Mouse (Mus musculus): ENCODE results near the gene Gas6.

Gene Gas6

DNA sequence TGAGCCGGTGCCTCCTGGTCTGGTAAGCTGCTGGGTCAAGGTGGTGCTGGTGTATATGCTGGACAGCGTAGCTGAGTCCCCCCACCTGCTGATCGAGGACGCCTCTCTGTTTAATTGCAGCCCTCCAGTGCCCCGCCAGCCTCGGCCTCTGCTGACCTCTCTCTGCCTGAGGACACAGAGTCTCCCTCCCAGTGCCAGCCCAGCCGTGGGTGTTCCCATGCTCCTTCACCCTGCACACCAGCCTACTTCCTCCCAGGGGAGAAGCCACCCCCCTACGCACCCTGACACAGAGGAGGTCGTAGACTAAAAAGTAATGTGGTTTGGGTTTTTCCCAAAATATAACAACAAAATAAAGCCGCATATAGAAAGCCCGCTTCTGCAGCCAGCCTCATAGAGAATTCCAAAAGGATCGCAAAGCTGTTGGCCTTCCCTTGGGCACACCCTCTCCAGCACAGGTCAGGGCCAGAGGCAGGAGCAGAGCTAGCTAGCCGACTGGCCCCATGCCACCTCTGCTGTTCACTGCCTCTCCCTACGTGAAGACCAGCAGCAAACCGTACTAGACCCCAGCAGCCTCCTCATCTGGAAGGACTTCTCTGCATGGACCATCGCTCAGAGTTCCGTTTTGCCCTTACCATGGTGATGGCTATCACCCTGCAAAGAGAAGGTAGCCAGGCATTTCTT, 33.1 kb downstream of the Gas6 start:
- DNase-seq (ENCODE audit: low read depth, low spot score): no peak

DNA sequence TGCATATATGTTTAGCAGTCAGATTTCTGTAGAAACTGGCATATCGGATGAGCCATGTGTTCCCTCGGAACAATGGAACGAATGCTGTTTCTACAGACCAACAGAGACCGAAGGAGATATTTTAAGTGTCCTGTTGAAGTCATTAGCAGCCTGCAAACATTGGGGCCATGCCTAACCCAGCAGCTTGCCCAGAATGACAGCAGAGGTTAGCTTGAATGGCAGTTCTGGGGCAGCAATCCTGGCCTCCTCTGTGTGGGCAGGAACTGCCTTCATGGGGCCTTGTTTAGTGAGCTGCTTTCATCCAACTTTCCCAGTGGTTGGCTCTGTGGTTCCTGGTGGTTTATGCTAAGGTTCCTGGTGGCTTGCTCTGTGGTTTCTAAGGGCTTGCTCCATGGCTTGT, 34.9 kb downstream of the Gas6 start:
- no peak for DNase-seq (ENCODE audit: low read depth, low spot score)

DNA sequence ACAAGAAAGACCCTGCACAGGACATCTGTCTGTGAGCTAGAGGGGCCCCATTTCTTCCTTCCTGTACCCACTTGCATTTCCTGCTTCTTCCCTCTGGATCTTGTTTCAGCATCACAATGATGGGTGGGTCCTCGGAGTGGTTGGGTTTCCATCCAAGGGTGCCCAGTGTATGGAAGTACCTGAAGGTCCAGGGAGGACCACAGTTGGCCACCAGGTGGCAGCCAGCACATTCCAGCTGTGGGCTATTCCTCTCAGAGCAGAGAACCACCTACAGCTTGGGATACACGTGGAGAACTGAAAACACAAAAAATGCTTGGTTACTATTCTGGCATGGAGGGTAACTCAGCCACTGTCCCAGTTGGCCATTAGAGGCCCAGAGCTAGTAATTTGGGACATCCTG, 39.0 kb downstream of the Gas6 start:
- DNase-seq (ENCODE audit: low read depth, low spot score): peak; percentile 38

GRCm38 (mm10) chr8:13454341-13455113, 39.8 kb downstream of the Gas6 start:
- no peak for DNase-seq (ENCODE audit: low read depth, low spot score)

GRCm38 (mm10) chr8:13451747-13452277, 42.5 kb downstream of the Gas6 start:
- no peak for DNase-seq (ENCODE audit: low read depth, low spot score)

GRCm38 (mm10) chr8:13448145-13448544, 46.1 kb downstream of the Gas6 start:
- no peak for DNase-seq (ENCODE audit: low read depth, low spot score)

GRCm38 (mm10) chr8:13446456-13446855, 47.8 kb downstream of the Gas6 start:
- DNase-seq (ENCODE audit: low read depth, low spot score): no peak

DNA sequence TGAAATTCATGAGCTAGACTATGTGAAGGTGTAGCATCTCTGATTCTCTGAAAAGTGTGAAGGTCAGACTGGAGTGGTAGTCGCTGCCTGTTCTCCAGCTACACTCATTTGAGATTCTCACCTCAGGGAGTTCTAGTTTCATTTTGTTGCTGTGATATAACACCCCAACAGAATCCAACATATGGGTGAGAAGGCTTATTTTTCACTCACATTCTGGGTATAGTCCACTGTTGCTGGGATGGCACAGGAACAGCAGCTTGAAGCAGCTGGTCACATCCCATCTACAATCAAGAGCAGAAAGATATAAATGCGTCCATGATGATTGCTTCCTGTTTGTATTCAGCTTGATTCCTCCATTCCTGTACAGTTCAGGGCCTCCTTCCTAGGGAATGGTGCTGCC, 52.1 kb downstream of the Gas6 start:
- DNase-seq (ENCODE audit: low read depth, low spot score): no peak

- DNase-seq (ENCODE audit: low read depth, low spot score): no peak
These were observed 56.8 kb downstream of the Gas6 start for GRCm38 (mm10) chr8:13437531-13437930.

DNA sequence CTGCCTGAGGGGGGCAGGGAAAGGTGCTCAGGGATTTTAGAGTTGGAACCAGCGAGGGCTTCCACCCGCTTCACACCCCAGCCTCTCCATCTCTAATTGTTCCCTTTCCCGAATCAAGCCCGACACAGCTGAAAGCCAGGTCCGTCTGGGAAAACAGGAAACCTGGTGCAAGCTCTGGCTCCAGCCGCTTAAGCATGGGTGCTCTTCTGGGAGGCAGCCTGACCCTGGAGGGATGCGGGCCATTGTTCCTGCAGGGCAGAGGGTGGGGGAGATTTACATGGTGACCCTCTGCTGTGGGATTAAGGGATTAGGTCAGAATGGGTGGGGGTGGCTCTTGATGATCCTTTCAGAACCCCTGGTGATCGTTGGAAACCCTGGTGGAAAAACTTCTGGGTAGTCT, 58.2 kb downstream of the Gas6 start:
- DNase-seq (ENCODE audit: low read depth, low spot score): no peak

GRCm38 (mm10) chr8:13434889-13435288, 59.4 kb downstream of the Gas6 start, which contains the start of gene Tmem255b:
TSS of gene Tmem255b (plus strand) at chr8:13435189.
- DNase-seq (ENCODE audit: low read depth, low spot score): no peak

DNA sequence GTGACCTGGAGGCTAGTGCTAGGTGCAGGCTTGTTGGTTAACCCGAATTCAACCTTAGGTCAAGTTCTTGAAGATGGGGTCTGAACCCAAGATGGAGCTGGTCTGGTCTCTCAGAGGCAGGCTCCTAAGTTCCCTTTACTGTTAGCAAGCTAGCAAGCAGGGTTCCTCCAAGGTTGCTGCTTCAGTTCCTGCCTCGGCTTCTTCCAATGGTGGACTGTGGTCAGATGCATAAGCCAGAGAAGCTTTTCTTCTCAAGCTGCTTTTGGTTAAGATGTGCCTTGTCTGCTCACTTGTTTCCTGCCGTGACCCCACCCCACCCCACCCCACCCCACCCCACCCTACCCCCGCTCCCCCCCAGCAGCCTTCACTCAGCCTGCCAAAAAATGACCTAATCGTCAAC, 61.2 kb downstream of the Gas6 start:
- DNase-seq (ENCODE audit: low read depth, low spot score): no peak

- no peak for DNase-seq (ENCODE audit: low read depth, low spot score)
These were observed 63.4 kb downstream of the Gas6 start for GRCm38 (mm10) chr8:13430866-13431265.

DNA sequence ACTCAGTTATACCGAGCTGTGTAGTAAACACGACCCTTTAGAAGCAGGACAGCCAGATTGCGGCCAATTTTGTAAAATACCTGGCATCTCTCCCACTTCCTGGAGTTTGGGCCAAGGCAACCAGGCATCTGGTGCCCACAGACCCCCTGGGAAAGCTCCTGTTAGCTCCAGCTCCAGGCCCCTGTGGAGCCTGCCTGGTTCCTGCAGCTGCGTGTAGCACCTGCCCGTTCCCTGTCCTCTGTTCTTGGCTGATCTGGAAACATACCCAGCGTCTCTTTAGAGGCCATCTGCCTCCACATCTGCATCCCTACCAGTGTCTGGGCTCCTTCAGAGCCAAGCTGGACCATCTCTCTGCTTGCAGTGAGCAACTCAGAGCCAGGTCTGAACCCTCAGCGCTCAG, 63.9 kb downstream of the Gas6 start:
- DNase-seq (ENCODE audit: low read depth, low spot score): no peak

GRCm38 (mm10) chr8:13428156-13428555, 66.1 kb downstream of the Gas6 start:
- DNase-seq (ENCODE audit: low read depth, low spot score): no peak

- DNase-seq (ENCODE audit: low read depth, low spot score): no peak
These were observed 66.9 kb downstream of the Gas6 start for GRCm38 (mm10) chr8:13427351-13427750.

- no peak for DNase-seq (ENCODE audit: low read depth, low spot score)
These were observed 73.3 kb downstream of the Gas6 start for GRCm38 (mm10) chr8:13420970-13421369.

DNA sequence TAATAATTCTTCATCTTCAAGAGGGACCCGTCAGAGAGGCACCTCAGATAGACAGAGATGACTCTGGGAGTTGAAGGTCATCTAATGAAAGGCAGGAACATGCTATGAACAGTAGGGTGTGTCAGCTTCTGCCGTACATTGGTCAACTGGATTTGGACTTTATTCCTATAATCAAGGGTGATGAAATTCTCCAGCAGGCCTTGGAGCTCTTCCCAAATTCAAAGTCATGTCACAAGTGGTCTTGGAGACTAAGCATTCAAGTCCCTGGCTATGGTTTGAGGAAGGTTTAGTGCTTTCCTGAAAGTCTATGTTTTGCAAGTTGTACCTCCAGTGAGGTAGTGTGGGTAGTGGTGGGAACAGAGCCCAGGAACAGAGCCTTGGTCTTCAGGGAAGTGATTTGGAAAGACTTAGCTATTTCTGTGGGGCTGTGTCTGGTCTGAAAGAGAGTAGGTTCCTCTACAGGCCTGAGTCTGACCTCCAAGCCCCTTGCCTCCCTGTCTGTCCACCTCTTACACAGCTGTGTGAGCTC, 75.1 kb downstream of the Gas6 start:
- DNase-seq (ENCODE audit: low read depth, low spot score): no peak

DNA sequence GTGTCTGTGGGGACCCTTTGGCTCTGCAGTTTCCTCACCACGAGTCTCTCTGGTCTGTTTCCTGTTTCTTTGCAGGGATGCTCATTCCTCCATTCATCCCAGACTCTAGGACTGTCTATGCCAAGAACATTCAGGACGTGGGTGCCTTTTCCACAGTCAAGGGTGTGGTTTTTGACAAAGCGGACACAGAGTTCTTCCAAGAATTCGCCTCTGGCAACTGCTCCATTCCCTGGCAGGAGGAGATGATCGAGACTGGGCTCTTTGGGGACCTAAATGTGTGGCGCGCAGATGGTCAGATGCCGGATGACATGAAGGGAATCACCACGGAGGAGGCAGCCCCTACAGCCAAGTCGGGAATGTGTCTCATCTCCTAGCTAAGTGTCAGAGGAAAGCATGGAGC, 78.4 kb downstream of the Gas6 start:
- DNase-seq (ENCODE audit: low read depth, low spot score): no peak
